Mouse (Mus musculus) E14TG2a.4 (cell line): ENCODE results near the gene Tomm40.

Source experiments
- CTCF ChIP-seq: conservative IDR thresholded peaks from 2 replicates; pipeline ENCODE4 v1.5.1; 2014; ENCODE audit warnings: low read length
- NANOG ChIP-seq: IDR thresholded peaks from 2 replicates; pipeline ENCODE4 v1.6.1; 2014; ENCODE audit warnings: borderline replicate concordance, low read length, mixed read lengths
- POU5F1 ChIP-seq: IDR thresholded peaks from 2 replicates; pipeline ENCODE4 v1.6.1; 2014; ENCODE audit warnings: low read length, borderline replicate concordance

GRCm38 (mm10) chr7:19667434-19667833 is 47.8 kb downstream of the Tomm40 start:
- TF ChIP-seq CTCF = no peak
- TF ChIP-seq NANOG = no peak
- no peak for TF ChIP-seq POU5F1
